Mouse (Mus musculus) natural killer cell, adult 2 months (primary cell): ENCODE results near the gene Gm21680.
"Not testable (repeated sequence)": the region's sequence is repeated elsewhere in the genome, so short reads cannot be mapped to it uniquely, and the experiment has no call there.

Experiments
- DNase-seq, 2 experiments: peaks; one replicate each; pipeline ENCODE4 v3.0.0; 2022; ENCODE audit warnings: low spot score in 2 of 2

Gm21680 gene

GRCm38 (mm10) chr5:25972563-25972962, at the start of gene Gm21680:
Gene Gm21680, minus strand, starts transcription at chr5:25972663.
- DNase-seq = not testable (repeated sequence)

- DNase-seq = not testable (repeated sequence)
These were observed 35.2 kb upstream of the Gm21680 start for GRCm38 (mm10) chr5:26007697-26008096.

- DNase-seq = not testable (repeated sequence)
These were observed 34.7 kb upstream of the Gm21680 start for GRCm38 (mm10) chr5:26006937-26007695.

- DNase-seq = not testable (repeated sequence)
These were observed 32.2 kb upstream of the Gm21680 start, which contains the start of gene Gm1979 for GRCm38 (mm10) chr5:26004698-26005097. Gene Gm1979, minus strand, starts transcription at chr5:26004798.

GRCm38 (mm10) chr5:25988550-25988949, 16.1 kb upstream of the Gm21680 start, which contains the start of gene Gm21698:
Gene Gm21698, minus strand, starts transcription at chr5:25988650.
- not testable (repeated sequence) for DNase-seq

- DNase-seq = not testable (repeated sequence)
These were observed 15.4 kb downstream of the Gm21680 start for GRCm38 (mm10) chr5:25957050-25957449.

- not testable (repeated sequence) for DNase-seq
These were observed 15.9 kb downstream of the Gm21680 start for GRCm38 (mm10) chr5:25956611-25957010.

GRCm38 (mm10) chr5:25954317-25954716, 18.1 kb downstream of the Gm21680 start, which contains the start of gene Gm21671:
Gene Gm21671, minus strand, starts transcription at chr5:25954417.
- not testable (repeated sequence) for DNase-seq

- DNase-seq = not testable (repeated sequence)
These were observed 27.1 kb downstream of the Gm21680 start for GRCm38 (mm10) chr5:25945391-25945790.

GRCm38 (mm10) chr5:25942281-25942680, 30.2 kb downstream of the Gm21680 start, which contains the start of gene Gm21663:
Gene Gm21663, minus strand, starts transcription at chr5:25942381.
- not testable (repeated sequence) for DNase-seq
